Mouse (Mus musculus) embryonic facial prominence, embryonic 13.5 days (tissue): Measurements from ENCODE around the gene Cnst. TPM values are rescaled to one million over a fixed set of nuclear protein-coding genes. Genes with fewer than 3 reads are reported as not detected.

Experiments used
- polyA plus RNA-seq: library from polyadenylated mRNA; unstranded; fragments of >200 nt; fragmentation: Nextera tagmentation; extraction: Ambion mirVana; gene quantifications from 2 replicates; pipeline ENCODE4 v1.2.1, GENCODE M21; 2015

The Cnst gene
- polyA plus RNA-seq, 1 experiment from 2014 or later: 17.4 TPM

Other genes with a start within 250 kb of the Cnst start
- 30.1 and 31.4 TPM in 2 replicates for gene Smyd3, start 28.3 kb upstream of the Cnst start, polyA plus RNA-seq
- gene Tfb2m, start 103 bp upstream of the Cnst start, polyA plus RNA-seq: 32.7 and 33.7 TPM in 2 replicates
- 64.1 and 67.0 TPM in 2 replicates for gene Sccpdh, start 121.8 kb downstream of the Cnst start, polyA plus RNA-seq
- not detected in 2 replicates for gene Kif28, start 198.9 kb downstream of the Cnst start, polyA plus RNA-seq